Mouse (Mus musculus): ENCODE data around the gene Ric3. TPM values are rescaled to one million over a fixed set of nuclear protein-coding genes. Genes with fewer than 3 reads are reported as not detected.

The Ric3 gene
- total and polyA plus RNA-seq, 3 experiments, result 0.13 TPM; not detected in 2

GRCm38 (mm10) chr7:109086946-109087345 lies 3.8 kb upstream of the Ric3 start:
- TF ChIP-seq ELF1 (IDR thresholded peaks at IDR 0.05; ENCODE audit: low read depth, low read length) (no peak), RCOR1 (conservative IDR thresholded peaks at IDR 0.05; ENCODE audit: low read depth, low read length) (no peak), ZMIZ1 (IDR thresholded peaks at IDR 0.05; ENCODE audit: low read depth, low read length) (no peak), TCF12 (IDR thresholded peaks at IDR 0.05; ENCODE audit: low read depth, low read length) (no peak), CHD2 (IDR thresholded peaks at IDR 0.05; ENCODE audit: low read length) (no peak), TBP (conservative IDR thresholded peaks at IDR 0.05; ENCODE audit: low read depth, low read length) (no peak), JUND (conservative IDR thresholded peaks at IDR 0.05; ENCODE audit: low read depth, low read length) (no peak), GABPA (IDR thresholded peaks at IDR 0.05; ENCODE audit: insufficient replicate concordance, low read depth, low read length) (no peak)
- H3K27me3 ChIP-seq (replicated peaks), result peaks cover 67% of the 10 kb centered on the region
- no peaks in the 10 kb centered on the region for H3K9me3 ChIP-seq (replicated peaks; ENCODE audit: low read length)
- no peak for DNase-seq (ENCODE audit: extremely low read depth)
- no peaks in the 10 kb centered on the region for H3K79me2 ChIP-seq (replicated peaks; ENCODE audit: control insufficient read depth, extremely low read depth, insufficient read depth, poor library complexity, severe bottlenecking)
- H3K4me2 ChIP-seq (ENCODE audit: insufficient read depth, low read depth, poor library complexity, severe bottlenecking), result no peak overlapping the region
- in situ Hi-C loops (cut with MboI; ENCODE audit: low pct_ligation_motif_present, low pct_unique_long_range_greater_than_20kb, low sequenced_read_pairs), result no loop called here
- dilution Hi-C loops (cut with MboI; ENCODE audit: extremely low pct_ligation_motif_present, extremely low pct_unique_long_range_greater_than_20kb, low sequenced_read_pairs), result no loop called here
- H3K36me3 ChIP-seq (replicated peaks in 1 of 2; ENCODE audit: control insufficient read depth in 1 of 2, insufficient read depth in 1 of 2, low read length in 1 of 2), result no peaks in the 10 kb centered on the region
- peaks cover 0 to 3% of the 10 kb centered on the region in 2 experiments; a peak in 1 of 4 replicates for H3K4me1 ChIP-seq (ENCODE audit: control insufficient read depth in 1 of 2, insufficient read depth in 2 of 2)
- H3K4me3 ChIP-seq (replicated peaks in 1 of 3; ENCODE audit: low read depth in 2 of 3, low read length in 2 of 3, poor library complexity in 1 of 3), result no peak overlapping the region
- no peak overlapping the region for H3K9ac ChIP-seq (ENCODE audit: insufficient read depth, low read depth)
- no peak overlapping the region for H3K27ac ChIP-seq (ENCODE audit: insufficient read depth, low read depth)

GRCm38 (mm10) chr7:109083813-109084184 lies 668 bp upstream of the Ric3 start:
- Histone ChIP-seq H3K27ac (ENCODE audit: insufficient read depth, low read depth) (no peak overlapping the region), H3K9me3 (replicated peaks; ENCODE audit: low read length) (no peaks in the 10 kb centered on the region), H3K27me3 (replicated peaks) (peaks cover 58% of the 10 kb centered on the region), H3K4me1 (ENCODE audit: control insufficient read depth in 1 of 2, insufficient read depth in 2 of 2) (no peaks in the 10 kb centered on the region), H3K9ac (ENCODE audit: insufficient read depth, low read depth) (no peak overlapping the region), H3K36me3 (replicated peaks in 1 of 2; ENCODE audit: control insufficient read depth in 1 of 2, insufficient read depth in 1 of 2, low read length in 1 of 2) (no peaks in the 10 kb centered on the region), H3K79me2 (replicated peaks; ENCODE audit: control insufficient read depth, extremely low read depth, insufficient read depth, poor library complexity, severe bottlenecking) (no peaks in the 10 kb centered on the region), H3K4me2 (ENCODE audit: insufficient read depth, low read depth, poor library complexity, severe bottlenecking) (no peak overlapping the region), H3K4me3 (replicated peaks in 1 of 3; ENCODE audit: low read depth in 2 of 3, low read length in 2 of 3, poor library complexity in 1 of 3) (no peak overlapping the region)
- TF ChIP-seq IRF4 (IDR thresholded peaks at IDR 0.05; ENCODE audit: low read depth, low read length), result no peak
- no peak for TF ChIP-seq TCF12 (IDR thresholded peaks at IDR 0.05; ENCODE audit: low read depth, low read length)
- no peak for TF ChIP-seq HCFC1 (IDR thresholded peaks at IDR 0.05; ENCODE audit: low read depth, low read length)
- no peak for TF ChIP-seq JUN (IDR thresholded peaks at IDR 0.05; ENCODE audit: insufficient read depth, low read depth, low read length)
- TF ChIP-seq CHD1 (IDR thresholded peaks at IDR 0.05; ENCODE audit: low read depth, low read length), result no peak
- TF ChIP-seq USF1 (IDR thresholded peaks at IDR 0.05; ENCODE audit: low read depth, low read length), result no peak
- TF ChIP-seq POLR2AphosphoS2 (IDR thresholded peaks at IDR 0.05; ENCODE audit: low read depth, low read length), result no peak
- no peak for TF ChIP-seq JUND (conservative IDR thresholded peaks at IDR 0.05; ENCODE audit: low read depth, low read length)
- no peak for TF ChIP-seq ZKSCAN1 (IDR thresholded peaks at IDR 0.05; ENCODE audit: borderline replicate concordance, low read depth, low read length)
- TF ChIP-seq BHLHE40 (IDR thresholded peaks at IDR 0.05; ENCODE audit: low read depth, low read length), result no peak
- no peak for TF ChIP-seq CTCF (conservative IDR thresholded peaks at IDR 0.05 in 1 of 2, IDR thresholded peaks at IDR 0.05 in 1 of 2; ENCODE audit: low read depth in 2 of 2, low read length in 2 of 2)
- no peak for TF ChIP-seq ZC3H11A (IDR thresholded peaks at IDR 0.05; ENCODE audit: low read depth, low read length)
- no peak for TF ChIP-seq E2F4 (IDR thresholded peaks at IDR 0.05; ENCODE audit: insufficient replicate concordance, low read depth, low read length)
- TF ChIP-seq ZMIZ1 (IDR thresholded peaks at IDR 0.05; ENCODE audit: low read depth, low read length), result no peak
- TF ChIP-seq NRF1 (IDR thresholded peaks at IDR 0.05; ENCODE audit: low read depth, low read length), result no peak
- TF ChIP-seq UBTF (IDR thresholded peaks at IDR 0.05; ENCODE audit: low read depth, low read length), result no peak
- no peak for TF ChIP-seq MAZ (IDR thresholded peaks at IDR 0.05; ENCODE audit: low read depth, low read length)
- TF ChIP-seq USF2 (conservative IDR thresholded peaks at IDR 0.05; ENCODE audit: low read depth, low read length), result no peak
- no peak for TF ChIP-seq MAX (IDR thresholded peaks at IDR 0.05; ENCODE audit: low read length)
- DNase-seq (ENCODE audit: extremely low read depth), result no peak
- dilution Hi-C loops (cut with MboI; ENCODE audit: extremely low pct_ligation_motif_present, extremely low pct_unique_long_range_greater_than_20kb, low sequenced_read_pairs) (no loop called here), in situ Hi-C loops (cut with MboI; ENCODE audit: low pct_ligation_motif_present, low pct_unique_long_range_greater_than_20kb, low sequenced_read_pairs) (no loop called here)
